Mouse (Mus musculus): ENCODE measurements around the gene Mad1l1.

GRCm38 (mm10) chr5:140331615-140332512 lies 10.5 kb upstream of the Mad1l1 start, which contains the start of gene Mrm2:
- TF ChIP-seq CTCF (IDR thresholded peaks at IDR 0.05; ENCODE audit: low read depth, low read length) (peak; percentile 97), POLR2A (IDR thresholded peaks at IDR 0.05; ENCODE audit: extremely low read depth, insufficient read depth, low read length) (peak; percentile 52; the same call in 1 of the 2 replicates)

Measured in liver, adult 2 months (tissue).